Mouse (Mus musculus): ENCODE data around the gene Kif22.
"Not testable (repeated sequence)": the region's sequence is repeated elsewhere in the genome, so short reads cannot be mapped to it uniquely, and the experiment has no call there.

Kif22 gene

DNA sequence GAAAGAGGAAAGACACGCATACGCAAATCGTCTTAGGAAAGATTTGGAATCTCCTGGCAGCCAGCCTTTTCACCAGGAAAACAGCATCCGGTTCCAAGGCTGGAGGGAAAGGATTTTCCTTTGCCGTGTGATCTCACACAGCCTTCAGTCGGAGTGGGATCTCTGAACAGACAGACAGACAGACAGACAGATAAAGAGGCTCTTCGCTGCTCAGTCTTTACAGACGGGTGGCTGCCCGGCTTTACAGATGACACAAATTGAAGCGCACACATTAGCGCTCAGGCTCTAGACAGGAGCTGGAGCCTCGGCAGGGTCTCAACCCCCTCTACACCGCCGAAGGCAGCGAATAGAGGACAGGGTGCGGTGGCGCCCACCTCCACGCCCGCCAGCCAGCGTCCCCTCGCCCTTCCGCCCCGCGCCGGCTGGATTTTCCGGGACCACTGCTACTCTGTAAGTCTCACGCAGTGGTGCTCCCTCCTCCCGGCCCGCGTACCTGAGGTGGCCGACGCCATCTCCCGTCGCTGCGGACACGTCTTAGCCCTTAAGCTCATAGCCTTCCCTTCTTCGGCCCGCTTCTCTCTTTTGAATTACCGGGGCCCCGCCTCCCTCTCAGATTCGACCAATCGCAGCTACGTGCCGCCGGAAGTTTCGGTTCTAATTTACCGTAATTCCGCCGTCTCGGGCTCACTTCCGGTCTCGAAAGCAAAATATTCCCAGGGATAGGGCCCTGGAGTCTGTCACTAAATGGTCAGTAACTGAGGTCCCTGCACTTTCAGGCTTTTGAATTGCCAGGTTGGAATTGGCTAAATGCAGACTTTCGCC, at the start of gene Kif22:
Gene Kif22 (minus strand): TSS at position 621 of the 822 bp plus-strand sequence.
- DNase-seq (ENCODE audit: low spot score): peak; percentile 92

DNA sequence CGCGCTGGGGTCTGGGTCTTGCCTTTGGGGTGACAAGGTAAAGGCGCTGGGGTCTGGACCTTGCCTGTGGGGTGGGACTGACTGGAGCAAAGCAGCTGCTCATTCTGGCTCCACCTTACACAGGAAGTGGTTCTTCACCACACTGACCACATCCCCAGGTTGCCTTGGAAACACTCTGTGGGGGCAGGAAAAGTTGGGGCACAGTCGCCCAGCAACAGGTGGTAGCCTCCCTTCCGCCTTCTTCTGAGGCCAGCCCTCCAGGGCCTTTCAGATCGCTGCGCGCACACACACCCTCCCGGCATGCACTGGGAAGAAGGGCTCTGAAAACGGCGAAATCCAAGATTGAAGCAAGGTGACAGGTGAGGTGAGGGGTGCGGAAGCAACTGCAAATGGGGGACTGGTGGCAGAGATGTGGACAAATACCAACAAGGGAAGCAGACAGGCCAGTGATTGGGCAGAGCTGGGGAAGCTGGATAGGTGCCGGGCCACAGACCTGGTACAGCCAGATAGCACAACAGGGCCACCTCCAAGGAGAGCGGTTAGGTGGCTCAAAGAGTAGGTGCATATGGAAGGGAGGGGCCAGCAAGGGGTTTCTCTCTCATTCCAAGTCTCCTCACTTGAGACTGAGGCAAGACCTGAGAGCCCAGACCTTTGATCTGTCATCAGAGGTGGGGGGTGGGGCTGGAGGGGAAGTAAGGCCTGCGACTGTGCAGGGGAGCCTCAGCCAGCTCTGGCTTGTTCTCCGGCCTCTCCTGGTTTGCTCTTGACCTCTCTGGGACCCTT, 49.0 kb upstream of the Kif22 start, which contains the start of gene AI467606:
Gene AI467606 (plus strand): TSS at position 246 of the 783 bp plus-strand sequence.
- peak; percentile 29 for DNase-seq (ENCODE audit: low spot score)

DNA sequence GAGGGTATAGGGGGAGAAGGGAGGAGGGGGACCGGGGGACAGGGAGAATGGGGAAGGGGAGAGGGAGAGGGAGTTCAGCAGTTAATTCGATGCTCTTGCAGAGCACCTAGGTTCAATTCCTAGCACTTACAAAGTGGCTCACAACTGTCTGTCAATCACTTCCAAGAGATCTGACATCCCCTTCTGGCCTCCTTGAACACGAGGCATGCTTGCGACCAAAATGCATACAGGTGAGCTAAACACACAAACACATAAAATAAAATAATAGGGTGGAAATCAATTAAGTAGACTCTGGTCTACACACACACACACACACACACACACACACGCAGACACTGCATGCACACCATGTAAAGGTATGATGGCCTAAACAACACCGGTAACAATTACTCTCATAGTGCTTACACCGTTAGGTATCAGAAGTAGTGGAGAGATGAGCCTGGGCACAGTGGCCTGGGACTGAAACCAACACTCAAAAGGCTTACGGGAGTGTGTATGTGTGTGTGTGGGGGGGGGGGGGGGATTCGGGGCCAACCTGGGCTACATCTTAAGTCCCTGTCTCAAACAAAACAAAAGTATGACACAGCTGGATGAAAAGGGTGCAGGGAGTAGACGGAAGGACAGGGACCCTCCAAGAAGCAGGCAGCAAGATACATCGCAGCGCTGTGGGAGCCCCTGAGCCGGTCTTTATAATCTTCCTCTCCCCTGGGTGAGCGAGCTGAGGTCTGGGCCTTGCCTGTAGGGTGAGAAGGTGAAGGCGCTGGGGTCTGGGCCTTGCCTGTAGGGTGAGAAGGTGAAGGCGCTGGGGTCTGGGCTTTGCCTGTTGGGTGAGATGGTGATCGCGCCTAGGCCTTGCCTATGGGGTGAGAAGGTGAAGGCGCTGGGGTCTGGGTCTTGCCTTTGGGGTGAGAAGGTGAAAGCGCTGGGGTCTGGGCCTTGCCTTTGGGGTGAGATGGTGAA, 48.2 kb upstream of the Kif22 start:
- DNase-seq (ENCODE audit: low spot score): no peak

DNA sequence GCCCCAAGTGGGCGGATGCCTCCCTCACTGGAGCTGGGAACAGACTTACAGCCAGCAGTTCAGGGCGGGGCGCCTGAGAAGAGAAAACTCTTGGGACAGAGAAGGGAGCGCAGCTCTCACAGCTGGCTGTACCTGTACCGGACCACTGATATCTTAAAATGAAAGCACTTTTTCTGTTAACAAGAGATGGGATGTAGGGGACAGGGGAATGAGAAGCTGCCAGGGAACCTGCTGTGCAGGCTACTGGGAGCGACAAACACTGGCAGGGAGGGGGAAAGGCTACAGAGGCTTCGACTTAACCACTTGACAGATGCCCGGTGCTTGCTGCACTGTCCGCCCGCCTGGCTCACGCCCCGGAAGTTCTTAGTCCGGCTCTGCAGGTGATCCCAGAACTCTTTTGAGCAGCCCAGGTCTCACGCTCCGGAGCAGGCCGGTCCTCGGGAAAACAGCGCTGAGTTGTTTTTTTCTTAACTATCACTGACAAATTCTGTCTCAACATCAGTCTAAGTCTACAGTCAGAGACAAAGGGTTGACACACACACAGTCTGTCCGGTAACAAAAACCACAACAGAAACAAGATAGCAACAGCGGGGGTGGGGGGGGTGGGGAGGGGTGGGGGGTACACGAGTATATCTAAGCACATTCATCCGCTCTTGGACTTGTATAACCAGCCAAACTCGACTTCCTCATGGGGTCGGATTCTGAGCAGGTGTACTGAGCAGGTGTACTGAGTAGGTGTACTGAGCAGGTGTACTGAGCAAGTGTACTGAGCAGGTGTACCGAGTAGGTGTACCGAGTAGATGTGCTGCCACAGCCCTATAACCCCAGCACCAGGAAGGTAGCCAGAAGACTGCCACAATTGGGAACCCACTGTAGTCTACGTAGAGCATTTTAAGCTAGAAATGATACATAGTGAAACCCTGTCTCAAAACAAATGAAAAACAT, 46.9 kb upstream of the Kif22 start:
- no peak for DNase-seq (ENCODE audit: low spot score)

DNA sequence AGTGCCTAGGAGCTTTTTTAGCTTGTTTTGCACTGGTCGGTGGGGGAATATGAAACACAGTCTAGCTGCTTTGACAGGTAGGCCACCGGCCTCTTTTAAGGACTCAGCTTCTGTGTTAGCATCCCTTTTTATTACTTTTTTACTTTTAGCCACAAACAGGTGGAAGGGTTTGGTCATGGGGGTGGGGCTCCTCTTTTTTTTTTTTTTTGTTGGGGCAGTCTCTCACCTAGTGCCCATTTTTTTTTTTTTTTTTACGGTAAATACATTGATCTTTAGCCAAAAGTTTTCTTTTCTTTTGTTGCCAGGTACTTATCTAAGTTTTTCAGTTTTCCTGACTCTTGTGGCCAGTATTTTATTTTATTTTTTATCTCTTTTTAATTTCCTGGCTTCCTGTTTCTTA, 45.8 kb upstream of the Kif22 start:
- no peak for DNase-seq (ENCODE audit: low spot score)

DNA sequence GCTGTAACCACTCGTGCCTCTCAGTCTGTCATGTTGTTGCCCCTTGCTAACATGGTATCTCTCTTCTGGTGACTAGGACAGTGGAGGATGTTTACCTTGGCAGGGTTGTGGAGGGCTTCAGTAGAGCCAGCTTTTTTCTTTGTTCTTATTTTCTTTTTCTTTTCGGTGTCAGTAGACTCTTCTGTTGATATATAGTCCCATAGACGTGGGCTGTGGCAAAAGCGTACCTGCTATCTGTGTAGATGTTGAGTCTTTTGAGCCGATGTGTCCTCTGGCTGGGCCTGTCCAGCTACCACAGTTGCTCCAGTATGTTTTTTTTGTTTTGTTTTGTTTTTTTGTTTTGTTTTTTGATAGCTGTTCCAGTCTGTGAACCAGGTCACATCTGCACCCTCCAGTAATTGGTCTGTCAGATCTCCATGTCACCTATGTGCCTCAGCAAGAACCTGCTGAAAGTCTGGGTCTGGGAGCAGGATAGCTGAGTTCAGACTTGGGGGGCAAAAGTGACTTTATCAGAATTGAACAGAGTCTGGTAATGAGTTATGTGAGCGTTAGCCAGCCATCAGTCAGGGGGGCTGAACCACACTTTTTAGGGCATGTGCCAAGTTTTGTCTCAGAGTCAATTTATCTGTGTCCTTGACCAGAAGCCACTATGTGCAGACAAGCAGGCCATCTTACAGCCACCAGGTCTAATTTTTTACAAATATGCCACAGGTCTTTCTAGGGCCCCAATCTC, 45.2 kb upstream of the Kif22 start, which contains the start of gene Zg16:
Gene Zg16 (minus strand): TSS at position 51 of the 733 bp plus-strand sequence.
- not testable (repeated sequence) for DNase-seq (ENCODE audit: low spot score)

DNA sequence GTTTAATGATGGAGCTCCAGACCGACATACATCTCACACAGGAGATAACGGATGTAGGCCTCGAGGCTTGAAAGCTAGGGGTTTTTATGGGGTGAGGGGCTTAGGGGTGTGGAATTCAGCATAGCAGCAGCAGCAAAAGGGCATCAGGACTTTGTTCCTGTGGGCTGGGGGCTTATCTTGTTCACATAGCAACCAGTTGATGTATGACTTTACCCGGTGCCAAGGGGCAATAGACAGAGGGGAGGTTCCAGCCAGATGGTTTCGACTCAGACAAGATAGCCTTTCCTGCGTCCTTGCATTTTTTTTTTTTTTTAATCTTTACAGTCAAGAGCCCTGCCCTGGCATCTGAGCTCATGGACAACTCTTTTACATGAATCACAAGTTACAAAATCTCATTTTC, 43.5 kb upstream of the Kif22 start:
- DNase-seq (ENCODE audit: low spot score): not testable (repeated sequence)

DNA sequence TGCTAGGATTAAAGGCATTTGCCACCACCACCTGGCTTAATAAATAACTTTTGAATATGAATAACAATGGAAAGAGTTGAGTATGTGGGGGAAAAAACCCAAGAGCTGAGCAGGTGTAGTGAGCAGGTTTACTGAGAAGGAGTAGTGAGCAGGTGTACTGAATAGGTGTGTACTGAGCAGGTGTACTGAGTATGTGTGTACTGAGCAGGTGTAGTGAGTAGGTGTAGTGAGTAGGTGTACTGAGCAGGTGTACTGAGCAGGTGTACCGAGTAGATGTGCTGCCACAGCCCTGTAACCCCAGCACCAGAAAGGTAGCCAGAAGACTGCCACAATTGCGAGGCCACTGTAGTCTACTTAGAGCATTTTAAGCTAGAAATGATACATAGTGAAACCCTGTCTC, 42.5 kb upstream of the Kif22 start:
- DNase-seq (ENCODE audit: low spot score): no peak

DNA sequence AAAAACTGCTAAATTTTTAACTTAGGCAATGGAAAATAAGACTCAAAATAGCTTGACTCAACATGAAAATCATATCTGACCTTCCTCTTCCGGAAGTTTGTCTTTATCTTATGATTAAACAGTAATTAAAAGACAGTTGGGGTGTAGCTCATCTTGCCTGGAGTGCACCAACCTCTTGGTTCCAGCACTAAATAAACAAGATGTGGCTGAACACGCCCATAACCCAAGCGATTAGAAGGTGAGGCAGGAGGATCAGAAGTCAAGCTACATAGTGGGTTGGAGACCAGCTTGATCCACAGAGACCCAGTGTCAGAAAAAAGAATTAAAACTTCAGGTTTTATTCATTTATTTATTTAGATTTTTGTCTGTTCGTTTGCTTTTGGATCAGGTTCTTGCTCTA, 41.4 kb upstream of the Kif22 start:
- no peak for DNase-seq (ENCODE audit: low spot score)

DNA sequence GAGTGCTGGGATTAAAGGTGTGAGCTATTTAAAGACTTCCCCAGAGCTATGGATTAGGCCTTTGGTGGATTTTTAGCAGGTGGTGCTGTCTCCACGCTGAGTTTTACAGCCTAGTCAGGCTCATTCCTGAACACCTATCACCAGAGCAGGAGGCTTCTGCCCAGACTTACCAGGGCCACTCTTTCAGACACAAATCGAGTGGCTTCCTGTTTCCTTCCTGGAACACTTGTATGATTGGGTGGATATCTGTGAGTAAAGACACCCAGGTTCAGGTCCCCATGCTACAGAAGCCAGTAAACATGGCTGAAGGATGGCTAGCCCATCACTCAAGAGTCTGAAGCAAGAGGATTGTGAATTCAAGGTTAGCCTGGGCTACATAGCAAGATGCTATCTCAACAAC, 40.7 kb upstream of the Kif22 start:
- DNase-seq (ENCODE audit: low spot score): no peak

DNA sequence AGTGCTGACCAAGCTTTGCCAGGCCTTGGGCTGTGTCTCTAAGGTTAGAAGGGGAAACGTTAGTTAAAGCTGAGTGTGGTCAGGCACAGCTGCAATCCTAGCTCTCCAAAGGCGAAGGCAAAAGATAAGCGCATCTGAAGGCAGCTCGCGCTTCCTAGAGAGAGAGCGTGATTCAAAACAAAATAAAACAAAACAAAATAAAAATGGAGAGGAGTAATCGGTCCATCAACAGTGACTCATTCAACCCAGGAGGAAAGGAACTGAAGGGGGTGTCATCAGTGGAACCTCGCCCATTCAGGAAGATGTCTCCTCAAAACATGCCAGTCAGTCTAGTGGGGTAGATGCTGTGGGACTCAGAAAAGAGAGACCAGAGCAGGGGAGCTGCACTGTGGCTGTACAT, 40.0 kb upstream of the Kif22 start:
- DNase-seq (ENCODE audit: low spot score): no peak

DNA sequence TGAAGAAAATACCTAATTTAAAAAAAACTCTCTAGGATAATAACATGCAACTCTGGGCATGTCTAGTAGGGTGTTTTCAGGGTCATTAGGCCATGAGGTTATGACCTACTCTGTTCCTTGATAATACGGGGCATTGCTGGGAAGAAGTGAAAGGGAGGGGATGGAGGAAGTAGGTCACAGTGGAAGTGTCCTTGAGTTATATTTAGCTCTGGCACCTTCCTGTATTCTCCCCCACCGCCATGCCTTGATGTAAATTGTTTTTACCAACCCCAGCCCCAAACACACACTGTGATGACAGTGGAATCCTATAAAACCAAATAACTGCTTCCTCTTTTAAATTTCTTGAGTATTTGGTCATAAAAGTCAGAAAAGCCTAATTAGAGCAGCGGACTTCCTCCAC, 37.8 kb upstream of the Kif22 start:
- no peak for DNase-seq (ENCODE audit: low spot score)

DNA sequence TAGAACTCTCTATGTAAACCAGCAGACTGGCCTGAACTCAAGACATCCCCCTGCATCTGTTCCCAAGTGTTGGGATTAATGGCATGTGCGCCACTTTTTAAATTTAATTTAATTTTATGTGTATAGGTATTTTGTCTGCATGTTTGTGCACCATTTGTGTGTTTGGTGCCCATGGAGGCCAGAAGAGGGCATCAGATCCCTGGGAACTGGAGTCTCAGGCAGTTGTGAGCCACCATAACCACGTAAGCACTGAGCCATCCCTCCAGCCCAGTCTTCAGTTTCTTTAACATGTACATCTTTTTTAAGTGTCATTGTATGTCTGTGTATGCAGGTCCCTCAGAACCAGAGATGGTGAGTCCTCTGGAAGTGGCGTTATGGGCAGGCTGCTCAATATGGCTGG, 35.4 kb upstream of the Kif22 start:
- no peak for DNase-seq (ENCODE audit: low spot score)

DNA sequence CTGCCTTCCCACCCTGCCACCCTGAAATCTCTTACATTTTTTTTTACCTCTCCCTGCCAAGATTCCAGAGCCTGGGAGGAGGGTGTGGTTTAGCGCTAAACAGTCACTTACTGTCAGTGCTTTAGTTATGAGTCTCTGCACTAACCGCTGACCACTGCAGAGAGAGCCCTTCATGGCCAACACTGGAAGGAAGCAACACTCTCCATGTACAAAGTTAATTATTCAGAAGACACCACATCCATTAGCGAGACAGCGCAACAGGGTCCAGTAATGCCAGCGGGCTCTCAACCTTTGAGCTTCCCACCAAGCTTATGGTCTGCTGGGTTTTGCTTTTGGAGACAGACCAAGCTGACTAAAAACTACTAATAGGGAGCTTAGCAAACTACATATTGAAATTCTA, 33.9 kb upstream of the Kif22 start:
- DNase-seq (ENCODE audit: low spot score): no peak

DNA sequence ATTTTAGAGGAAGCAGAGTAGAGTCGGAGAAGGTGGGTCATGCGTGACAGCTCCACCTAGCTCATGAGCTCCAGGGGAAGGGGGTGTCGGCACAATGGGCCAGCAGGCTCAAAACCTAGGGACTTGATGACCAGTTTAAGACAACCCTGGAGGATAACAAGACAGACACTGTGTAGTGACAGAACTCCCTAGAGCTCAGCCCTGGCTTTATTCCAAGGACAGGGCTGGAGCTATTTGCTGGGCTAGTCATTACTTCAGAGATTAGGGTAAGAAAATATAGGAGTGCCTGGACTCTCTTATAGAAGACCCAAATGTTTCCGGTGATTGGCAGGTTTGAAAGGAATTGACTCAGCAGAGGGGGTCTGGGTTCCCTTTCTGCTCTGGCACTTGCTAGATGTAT, 30.9 kb upstream of the Kif22 start:
- DNase-seq (ENCODE audit: low spot score): no peak

DNA sequence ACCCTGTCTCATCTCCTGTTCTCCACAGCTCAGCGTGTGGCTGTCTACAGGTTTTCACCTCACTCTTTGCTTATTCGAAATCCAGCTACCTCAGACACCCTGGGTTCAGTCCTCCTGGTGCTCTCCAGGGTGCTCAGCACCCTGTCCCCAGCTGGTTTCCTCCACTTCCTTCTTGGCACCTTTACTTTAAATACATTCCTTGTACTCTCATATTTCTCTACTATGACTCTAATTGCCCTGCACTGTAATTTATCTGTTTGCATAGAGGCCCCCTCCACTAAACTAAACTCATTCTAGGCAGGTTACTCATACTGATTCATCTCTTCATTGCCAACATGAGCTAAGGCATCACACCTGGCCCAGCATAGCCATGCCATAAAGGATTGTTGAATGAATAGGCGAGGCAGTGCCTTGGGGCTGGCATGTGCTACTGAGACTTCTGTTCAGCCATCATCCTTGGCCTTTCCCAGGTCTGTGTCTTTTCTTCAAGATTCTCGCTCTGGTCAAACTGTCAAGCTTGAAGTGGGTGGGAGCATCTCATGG, 28.7 kb upstream of the Kif22 start:
- no peak for DNase-seq (ENCODE audit: low spot score)

DNA sequence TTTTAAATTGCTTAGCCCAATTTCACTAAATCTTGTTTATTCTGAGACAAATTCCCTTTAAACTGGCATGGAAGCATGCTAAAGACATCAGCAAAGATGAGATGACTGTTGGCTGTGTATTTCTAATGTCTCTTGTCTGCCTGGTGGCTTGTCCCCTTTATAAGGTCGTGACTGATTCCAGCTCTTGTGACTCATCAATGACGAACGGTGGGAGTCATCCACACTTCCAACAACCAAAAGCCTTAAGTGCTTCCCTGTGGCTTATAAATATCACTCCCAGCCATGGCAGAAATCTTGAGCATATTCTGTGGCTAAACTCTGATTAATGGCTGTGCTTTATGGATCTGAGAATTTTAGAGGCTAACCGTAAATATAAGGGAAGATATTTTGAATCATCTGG, 24.0 kb upstream of the Kif22 start:
- no peak for DNase-seq (ENCODE audit: low spot score)

DNA sequence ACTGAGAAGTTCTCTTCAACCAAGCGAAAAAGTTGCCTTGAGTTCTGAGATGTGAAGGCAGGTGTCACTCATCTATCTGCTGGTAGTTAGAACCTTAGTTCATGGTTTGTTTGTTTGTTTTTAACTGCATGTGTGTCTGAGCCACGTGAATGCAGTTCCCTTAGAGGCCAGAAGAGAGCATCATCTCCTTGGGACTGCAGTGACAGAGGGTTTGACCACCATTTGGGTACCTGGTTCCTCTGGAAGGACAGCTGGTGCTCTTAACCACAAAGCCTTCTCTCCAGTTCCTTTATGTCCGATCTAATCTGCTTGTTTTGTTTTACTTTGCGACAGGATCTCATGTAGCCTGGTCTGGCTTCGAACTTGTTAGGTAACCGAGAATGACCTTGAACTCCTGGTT, 23.3 kb upstream of the Kif22 start:
- DNase-seq (ENCODE audit: low spot score): no peak

DNA sequence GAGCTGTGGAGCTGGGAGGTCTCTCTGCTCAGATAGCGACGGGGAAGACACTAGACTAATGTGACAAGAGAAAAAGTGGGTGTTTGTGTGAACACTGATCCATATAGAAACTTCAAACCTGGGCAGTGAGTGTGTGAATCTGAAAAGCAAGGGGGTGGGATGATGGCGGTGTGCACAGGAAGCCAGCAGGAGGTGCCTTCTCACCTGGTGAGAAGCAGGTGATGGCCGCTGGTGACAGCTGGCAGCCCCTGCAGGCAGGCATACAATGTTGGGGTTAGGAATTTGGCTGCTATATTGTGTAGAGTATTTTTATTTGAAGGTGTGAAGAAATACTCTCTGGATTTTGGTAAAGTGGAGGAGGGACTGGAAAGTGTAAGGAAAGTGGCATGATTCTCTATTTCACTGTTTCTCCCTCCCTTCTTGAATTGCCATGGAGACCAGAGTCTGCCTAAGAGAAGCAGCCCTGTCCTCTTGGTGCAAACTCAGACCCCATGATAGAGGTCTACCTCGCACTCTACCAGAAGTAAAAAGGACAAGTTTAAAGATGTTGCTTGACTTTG, 12.8 kb upstream of the Kif22 start:
- DNase-seq (ENCODE audit: low spot score): no peak

DNA sequence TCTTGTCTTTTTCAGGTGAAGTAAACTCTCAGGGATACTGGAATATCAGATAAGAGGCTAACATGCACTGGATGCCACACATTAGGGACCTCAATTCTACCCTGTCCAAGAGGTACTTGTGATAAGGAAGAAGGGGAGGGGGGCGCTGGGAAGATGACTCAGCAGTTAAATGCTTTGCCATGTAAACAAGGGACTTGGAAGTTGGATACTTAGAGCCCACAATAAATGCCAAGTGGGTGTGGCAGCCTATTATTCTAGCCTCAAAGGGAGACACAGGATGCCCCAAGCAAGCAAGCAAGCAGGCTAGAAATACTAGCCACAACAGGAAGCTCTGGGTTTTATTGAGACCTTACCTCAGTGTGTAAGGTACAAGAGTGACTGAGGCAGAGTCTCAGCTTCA, 11.0 kb downstream of the Kif22 start:
- DNase-seq (ENCODE audit: low spot score): no peak

Data from ovary, postnatal 14 days (tissue).